Mouse (Mus musculus) liver, postnatal 0 days (tissue): Measurements from ENCODE around the gene Lad1. TPM values are rescaled to one million over a fixed set of nuclear protein-coding genes. Genes with fewer than 3 reads are reported as not detected.

ENCODE experiments used
- ATAC-seq: fragments of 200-750 bp; cut with Nextera tagmentation; 2 replicates; pipeline ENCODE4 v1.8.0; 2017; ENCODE audit warnings: mild to moderate bottlenecking, moderate library complexity
- DNase-seq: peaks from one replicate; pipeline ENCODE4 v3.0.0-alpha.2; 2016
- H3K27ac ChIP-seq: fragments of 300-500 bp; sonication (generic); 2 replicates; pipeline ENCODE4 v1.5.1; 2014; ENCODE audit warnings: antibody characterized with exemption, moderate library complexity, mild to moderate bottlenecking, low read depth
- H3K27me3 ChIP-seq: fragments of 300-500 bp; sonication (generic); 2 replicates; pipeline ENCODE4 v1.6.1; 2014; ENCODE audit warnings: low read length, control low read depth, mixed read lengths; ENCODE audit not compliant: insufficient read depth
- H3K36me3 ChIP-seq: fragments of 300-500 bp; sonication (generic); replicated peaks from 2 replicates; pipeline ENCODE4 v1.6.1; 2014; ENCODE audit warnings: mild to moderate bottlenecking, control low read depth, low read length, moderate library complexity, mixed read lengths; ENCODE audit not compliant: insufficient read depth
- H3K4me1 ChIP-seq: fragments of 300-500 bp; sonication (generic); 2 replicates; pipeline ENCODE4 v1.6.1; 2014; ENCODE audit warnings: antibody characterized with exemption, mild to moderate bottlenecking, control low read depth; ENCODE audit not compliant: insufficient read depth
- H3K4me2 ChIP-seq: fragments of 300-500 bp; sonication (generic); 2 replicates; pipeline ENCODE4 v1.6.1; 2014; ENCODE audit warnings: low read depth, mild to moderate bottlenecking, low read length, moderate library complexity, mixed read lengths
- H3K4me3 ChIP-seq: fragments of 300-500 bp; sonication (generic); 2 replicates; pipeline ENCODE4 v1.5.1; 2014; ENCODE audit warnings: low read depth, low read length
- H3K9ac ChIP-seq: fragments of 300-500 bp; sonication (generic); replicated peaks from 2 replicates; pipeline ENCODE4 v1.6.1; 2014; ENCODE audit warnings: mild to moderate bottlenecking, moderate library complexity
- H3K9me3 ChIP-seq: fragments of 300-500 bp; sonication (generic); 2 replicates; pipeline ENCODE4 v1.6.1; 2016; ENCODE audit warnings: mild to moderate bottlenecking, control low read depth, low read length, mixed read lengths
- CTCF ChIP-seq: sonication (generic); IDR thresholded peaks from 2 replicates; pipeline ENCODE4 v1.5.1; 2016; ENCODE audit warnings: antibody characterized with exemption, low read depth
- EP300 ChIP-seq: IDR thresholded peaks from 2 replicates; pipeline ENCODE4 v1.6.1; 2016; ENCODE audit warnings: antibody characterized with exemption, low read depth, mild to moderate bottlenecking
- WGBS: fragments of 180-500 bp; shearing (Covaris S2); extraction: QIAGEN DNeasy Blood & Tissue Kit; methylation state at CpG from one replicate; pipeline ENCODE4 v1.1.7; 2014; ENCODE audit not compliant: insufficient replicate concordance; 5-methylcytosine and 5-hydroxymethylcytosine counted together
- polyA plus RNA-seq: library from polyadenylated mRNA; unstranded; fragments of >200 nt; fragmentation: Nextera tagmentation; extraction: Ambion mirVana; gene quantifications from 2 replicates; pipeline ENCODE4 v1.2.1, GENCODE M21; 2015

Lad1 gene
- polyA plus RNA-seq, 1 experiment from 2014 or later = 0.42 TPM

GRCm38 (mm10) chr1:135838626-135839025 lies 20.2 kb downstream of the Lad1 start:
- ATAC-seq = no peak
- Histone ChIP-seq H3K9me3 (no peaks in the 10 kb centered on the region), H3K9ac (no peak overlapping the region), H3K36me3 (no peaks in the 10 kb centered on the region), H3K4me3 (no peak overlapping the region), H3K4me2 (no peak overlapping the region), H3K27me3 (no peaks in the 10 kb centered on the region), H3K27ac (no peak overlapping the region), H3K4me1 (no peaks in the 10 kb centered on the region)
- DNase-seq = no peak
- TF ChIP-seq CTCF (no peak), EP300 (no peak)
- WGBS = 57% methylated on average over 4 of the region's 4 CpGs

- WGBS = 78% methylated on average over 6 of the region's 6 CpGs
- Histone ChIP-seq H3K27me3 (no peaks in the 10 kb centered on the region), H3K4me2 (no peak overlapping the region), H3K36me3 (no peaks in the 10 kb centered on the region), H3K27ac (no peak overlapping the region), H3K9me3 (no peaks in the 10 kb centered on the region), H3K9ac (no peak overlapping the region), H3K4me1 (no peaks in the 10 kb centered on the region), H3K4me3 (no peak overlapping the region)
- ATAC-seq (no peak), DNase-seq (no peak)
- no peak for TF ChIP-seq CTCF
- no peak for TF ChIP-seq EP300
Measured at GRCm38 (mm10) chr1:135839065-135839464, 20.7 kb downstream of the Lad1 start.

DNA sequence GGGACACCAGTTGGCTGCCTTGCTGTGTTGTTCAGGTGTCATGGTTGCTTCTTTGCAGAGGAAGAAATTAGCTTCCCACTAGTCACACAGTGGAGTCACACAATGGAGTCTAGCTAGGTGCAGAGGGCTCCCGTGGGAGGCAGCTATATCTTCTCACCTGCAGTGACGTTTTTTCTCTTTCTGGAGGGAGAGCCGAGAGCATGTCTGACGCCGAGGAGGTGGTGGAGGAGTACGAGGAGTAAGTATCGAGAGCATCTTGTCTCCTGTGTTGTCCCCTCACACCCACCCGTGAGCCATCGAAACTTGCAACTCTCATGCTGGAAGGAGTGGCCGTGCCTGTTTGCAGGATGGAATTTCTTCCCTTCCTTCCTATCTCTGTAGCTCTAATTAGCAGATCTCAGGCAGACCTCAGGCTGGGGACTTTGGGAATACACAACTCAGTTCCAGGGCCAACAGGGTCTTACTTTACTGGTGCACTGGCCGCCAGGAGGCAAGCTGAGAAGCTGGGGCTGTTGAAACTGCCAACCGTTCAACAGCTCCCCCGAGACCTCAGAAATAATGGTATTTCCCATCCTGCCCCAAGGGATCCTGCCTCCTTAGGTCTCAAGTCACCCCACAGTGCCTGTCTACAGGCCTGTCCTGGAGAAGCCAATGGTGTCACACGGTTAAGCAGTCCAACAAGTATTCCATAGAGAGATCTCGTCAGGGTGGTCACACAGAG lies 22.4 kb downstream of the Lad1 start:
- H3K9me3 ChIP-seq = no peaks in the 10 kb centered on the region
- H3K27me3 ChIP-seq = no peaks in the 10 kb centered on the region
- TF ChIP-seq EP300 (no peak), CTCF (no peak)
- no peaks in the 10 kb centered on the region for H3K36me3 ChIP-seq
- H3K4me2 ChIP-seq = no peak overlapping the region
- no peak for ATAC-seq
- DNase-seq = no peak
- H3K4me3 ChIP-seq = no peak overlapping the region
- no peaks in the 10 kb centered on the region for H3K4me1 ChIP-seq
- no peak overlapping the region for H3K27ac ChIP-seq
- 57% methylated on average over 15 of the region's 15 CpGs for WGBS
- no peak overlapping the region for H3K9ac ChIP-seq

GRCm38 (mm10) chr1:135843519-135844262 lies 25.3 kb downstream of the Lad1 start:
- Histone ChIP-seq H3K4me2 (no peak overlapping the region), H3K9ac (no peak overlapping the region), H3K9me3 (no peaks in the 10 kb centered on the region), H3K27ac (no peak overlapping the region), H3K27me3 (no peaks in the 10 kb centered on the region), H3K4me1 (no peaks in the 10 kb centered on the region), H3K36me3 (no peaks in the 10 kb centered on the region), H3K4me3 (no peak overlapping the region)
- no peak for DNase-seq
- no peak for TF ChIP-seq EP300
- no peak for TF ChIP-seq CTCF
- ATAC-seq = no peak
- 84% methylated on average over 10 of the region's 10 CpGs for WGBS

DNA sequence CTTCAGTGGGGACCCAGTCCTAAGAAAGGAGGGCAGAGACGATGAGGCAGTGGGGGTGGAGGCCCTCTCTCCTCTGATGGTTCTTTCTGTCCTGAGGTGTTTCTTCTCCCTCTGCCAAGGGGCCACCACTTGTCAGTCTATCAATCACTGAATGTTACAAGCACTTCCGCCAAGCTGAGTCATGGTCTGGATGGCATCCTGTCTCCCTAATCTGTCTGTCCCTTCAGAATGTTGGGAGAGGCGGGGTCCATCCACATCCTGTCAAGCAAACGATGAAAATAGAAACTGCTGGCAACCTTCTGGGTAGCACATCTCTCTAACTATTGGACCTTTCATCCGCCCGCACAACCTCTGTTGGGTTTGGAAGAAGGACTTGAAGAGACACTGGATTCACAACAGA lies 26.1 kb downstream of the Lad1 start:
- no peaks in the 10 kb centered on the region for H3K36me3 ChIP-seq
- TF ChIP-seq CTCF (no peak), EP300 (no peak)
- no peaks in the 10 kb centered on the region for H3K9me3 ChIP-seq
- 35% methylated on average over 6 of the region's 6 CpGs for WGBS
- no peak overlapping the region for H3K4me2 ChIP-seq
- DNase-seq (no peak), ATAC-seq (no peak)
- no peak overlapping the region for H3K4me3 ChIP-seq
- no peaks in the 10 kb centered on the region for H3K27me3 ChIP-seq
- H3K27ac ChIP-seq = no peak overlapping the region
- no peaks in the 10 kb centered on the region for H3K4me1 ChIP-seq
- no peak overlapping the region for H3K9ac ChIP-seq

DNA sequence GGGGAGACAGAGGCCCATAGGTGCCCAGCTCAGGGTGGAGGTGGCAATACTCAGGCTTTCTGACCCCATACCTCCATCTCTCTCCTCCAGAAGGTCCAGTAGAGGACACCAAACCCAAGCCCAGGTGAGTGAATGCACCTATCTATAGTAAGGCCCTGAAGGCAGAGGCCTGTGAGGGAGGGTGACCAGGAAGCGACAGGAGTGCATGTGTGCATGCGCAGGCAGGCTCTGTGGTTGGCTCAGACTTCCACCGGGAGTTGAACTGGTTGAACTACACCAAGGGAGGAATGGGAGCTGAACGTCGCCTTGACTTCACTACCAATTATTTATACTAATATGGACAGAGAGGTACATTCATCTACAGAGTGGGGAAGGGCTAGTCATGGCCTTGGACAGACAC lies 28.2 kb downstream of the Lad1 start:
- Histone ChIP-seq H3K9me3 (no peaks in the 10 kb centered on the region), H3K27me3 (no peaks in the 10 kb centered on the region), H3K4me3 (no peak overlapping the region), H3K36me3 (no peaks in the 10 kb centered on the region), H3K27ac (no peak overlapping the region), H3K9ac (no peak overlapping the region), H3K4me1 (no peaks in the 10 kb centered on the region), H3K4me2 (no peak overlapping the region)
- TF ChIP-seq EP300 (no peak), CTCF (no peak)
- 76% methylated on average over 5 of the region's 5 CpGs for WGBS
- DNase-seq (no peak), ATAC-seq (no peak)
